Mouse (Mus musculus): ENCODE measurements around the gene Eif5a2.

DNA sequence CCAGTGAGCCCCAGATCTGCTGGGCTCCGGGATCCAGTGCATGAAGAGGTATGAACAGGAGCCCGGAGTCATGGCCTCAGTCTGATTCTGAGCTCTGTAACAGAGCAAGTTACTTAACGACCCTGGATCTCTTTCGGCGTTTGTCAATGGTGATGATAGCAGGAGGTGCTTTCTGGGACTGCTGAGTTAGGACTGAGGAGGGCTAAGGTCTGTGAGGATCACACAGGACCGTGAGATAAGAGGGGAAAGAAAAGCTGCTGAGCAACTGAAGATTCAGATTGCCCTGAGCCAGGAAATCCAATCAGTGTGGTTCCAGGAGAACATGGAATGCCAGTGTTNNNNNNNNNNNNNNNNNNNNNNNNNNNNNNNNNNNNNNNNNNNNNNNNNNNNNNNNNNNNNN lies 40.7 kb upstream of the Eif5a2 start:
- TF ChIP-seq CTCF (IDR thresholded peaks at IDR 0.05): no peak
- no peak for TF ChIP-seq POLR2A (IDR thresholded peaks at IDR 0.05; ENCODE audit: insufficient read depth, low read depth, low read length)
